Mouse (Mus musculus): ENCODE results near the gene Pdcd2. TPM values are rescaled to one million over a fixed set of nuclear protein-coding genes. Genes with fewer than 3 reads are reported as not detected.
A peak's percentile ranks its signal among the peaks of the same experiment; 100 is the strongest.

The Pdcd2 gene
- polyA plus RNA-seq, 1 experiment: 57.8 TPM

DNA sequence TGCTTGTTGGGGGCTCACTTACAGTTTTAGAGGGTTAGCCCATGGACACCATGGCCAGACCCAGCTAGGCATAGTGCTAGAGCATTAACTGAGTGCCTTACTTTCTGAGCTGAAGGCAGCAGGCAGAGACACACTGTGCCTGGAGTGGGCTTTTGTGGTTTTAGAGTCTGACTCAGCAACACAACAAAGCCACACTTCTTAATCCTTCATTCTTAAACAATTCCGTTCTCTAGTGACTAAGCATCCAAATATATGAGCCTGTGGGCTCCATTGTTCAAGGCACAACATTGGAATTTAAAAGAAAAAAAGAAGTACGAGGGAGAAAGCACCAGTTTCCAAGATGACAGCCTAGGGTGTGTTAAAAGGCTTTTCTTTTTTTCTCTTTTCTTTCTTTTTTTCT, 16.4 kb downstream of the Pdcd2 start:
- H3K4me3 ChIP-seq (ENCODE audit: control insufficient read depth, insufficient read depth, low read length): no peak overlapping the region
- H3K36me3 ChIP-seq (ENCODE audit: control insufficient read depth, insufficient read depth, low read length): peaks cover 88% of the 10 kb centered on the region
- no peaks in the 10 kb centered on the region for H3K4me1 ChIP-seq (replicated peaks; ENCODE audit: control insufficient read depth, insufficient read depth, low read length)
- DNase-seq: no peak
- no peaks in the 10 kb centered on the region for H3K27me3 ChIP-seq (ENCODE audit: control insufficient read depth, insufficient read depth, low read length)
- TF ChIP-seq POLR2A (IDR thresholded peaks at IDR 0.05; ENCODE audit: control insufficient read depth, extremely low read depth, insufficient read depth, low read length, poor library complexity): no peak
- TF ChIP-seq CTCF (IDR thresholded peaks at IDR 0.05; ENCODE audit: borderline replicate concordance, control insufficient read depth, extremely low read depth, insufficient read depth, low read length, poor library complexity): no peak
- 79% methylated on average over 2 of the region's 2 CpGs for WGBS
- H3K27ac ChIP-seq (ENCODE audit: control insufficient read depth, insufficient read depth, low read length): no peak overlapping the region

GRCm38 (mm10) chr17:15499656-15500394, 27.3 kb downstream of the Pdcd2 start, which contains the start of the genes Psmb1 and Tbp:
Gene Psmb1, minus strand, starts transcription at chr17:15499751.
Gene Tbp, plus strand, starts transcription at chr17:15499888.
- WGBS: under 1% methylated on average over 63 of the region's 63 CpGs
- peak; percentile 96 for DNase-seq
- no peak; the same call in 1 of the 2 replicates for TF ChIP-seq CTCF (IDR thresholded peaks at IDR 0.05; ENCODE audit: borderline replicate concordance, control insufficient read depth, extremely low read depth, insufficient read depth, low read length, poor library complexity)
- peak; percentile 67; the same call in 1 of the 2 replicates for TF ChIP-seq POLR2A (IDR thresholded peaks at IDR 0.05; ENCODE audit: control insufficient read depth, extremely low read depth, insufficient read depth, low read length, poor library complexity)
- Histone ChIP-seq H3K4me3 (ENCODE audit: control insufficient read depth, insufficient read depth, low read length) (peak within 1 kb of the TSS; percentile 78), H3K27me3 (ENCODE audit: control insufficient read depth, insufficient read depth, low read length) (no peaks in the 10 kb centered on the region), H3K27ac (ENCODE audit: control insufficient read depth, insufficient read depth, low read length) (peak within 1 kb of the TSS; percentile 73), H3K4me1 (replicated peaks; ENCODE audit: control insufficient read depth, insufficient read depth, low read length) (peaks cover 2% of the 10 kb centered on the region; the same call in 1 of the 2 replicates), H3K36me3 (ENCODE audit: control insufficient read depth, insufficient read depth, low read length) (peaks cover 17% of the 10 kb centered on the region)

- TF ChIP-seq CTCF (IDR thresholded peaks at IDR 0.05; ENCODE audit: borderline replicate concordance, control insufficient read depth, extremely low read depth, insufficient read depth, low read length, poor library complexity) (no peak), POLR2A (IDR thresholded peaks at IDR 0.05; ENCODE audit: control insufficient read depth, extremely low read depth, insufficient read depth, low read length, poor library complexity) (no peak)
- H3K27ac ChIP-seq (ENCODE audit: control insufficient read depth, insufficient read depth, low read length): no peak overlapping the region
- H3K36me3 ChIP-seq (ENCODE audit: control insufficient read depth, insufficient read depth, low read length): peaks cover 15% of the 10 kb centered on the region
- H3K4me3 ChIP-seq (ENCODE audit: control insufficient read depth, insufficient read depth, low read length): no peak overlapping the region
- 69% methylated on average over 7 of the region's 7 CpGs for WGBS
- no peak for DNase-seq
- H3K27me3 ChIP-seq (ENCODE audit: control insufficient read depth, insufficient read depth, low read length): no peaks in the 10 kb centered on the region
- H3K4me1 ChIP-seq (replicated peaks; ENCODE audit: control insufficient read depth, insufficient read depth, low read length): peaks cover 2% of the 10 kb centered on the region; the same call in 1 of the 2 replicates
These were observed 28.4 kb downstream of the Pdcd2 start for GRCm38 (mm10) chr17:15498753-15499113.

DNA sequence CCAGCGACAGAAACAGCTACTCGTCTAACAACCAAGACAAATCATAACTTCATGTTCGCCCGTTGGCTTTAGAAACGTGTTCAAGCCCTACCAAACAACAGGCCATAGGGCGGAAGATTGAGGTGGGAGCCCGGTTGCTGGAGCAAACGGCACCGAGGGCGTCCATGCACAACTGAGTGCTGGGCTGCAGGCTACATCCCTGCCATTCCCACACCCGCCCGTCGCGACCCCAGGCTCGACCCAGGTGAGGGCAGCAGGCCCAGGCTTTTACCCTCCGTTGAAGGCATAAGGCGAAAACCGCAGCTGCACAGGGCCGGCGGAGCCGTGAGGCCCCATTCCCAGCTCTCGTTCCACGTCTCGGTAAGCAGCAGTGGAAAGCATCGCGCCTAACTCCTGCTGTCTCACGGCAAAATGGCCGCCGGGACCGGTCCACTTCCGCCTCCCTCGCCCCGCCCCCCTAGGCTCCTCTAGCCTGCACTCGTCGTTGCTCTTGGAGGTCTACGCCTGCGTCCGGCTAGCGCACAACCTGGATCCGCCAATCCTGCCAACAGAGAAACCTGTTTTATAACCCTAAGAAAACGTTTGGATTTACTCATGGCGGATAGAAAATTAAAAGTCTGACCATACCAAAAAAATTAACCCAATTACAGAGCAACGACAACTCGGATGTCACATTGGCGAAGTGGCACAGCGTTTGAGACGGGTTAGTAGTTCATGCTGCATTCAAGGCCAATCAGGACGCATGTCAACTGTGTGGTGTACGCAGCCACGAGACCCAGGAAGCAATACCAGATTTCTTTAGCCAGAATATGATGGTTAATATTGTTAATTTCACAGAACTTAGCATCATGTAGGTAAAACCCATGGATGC, 29.0 kb downstream of the Pdcd2 start:
- Histone ChIP-seq H3K4me1 (replicated peaks; ENCODE audit: control insufficient read depth, insufficient read depth, low read length) (peaks cover 2% of the 10 kb centered on the region; the same call in 1 of the 2 replicates), H3K27me3 (ENCODE audit: control insufficient read depth, insufficient read depth, low read length) (no peaks in the 10 kb centered on the region), H3K4me3 (ENCODE audit: control insufficient read depth, insufficient read depth, low read length) (peak overlapping the region; percentile 90), H3K27ac (ENCODE audit: control insufficient read depth, insufficient read depth, low read length) (peak overlapping the region; percentile 65), H3K36me3 (ENCODE audit: control insufficient read depth, insufficient read depth, low read length) (peaks cover 18% of the 10 kb centered on the region)
- WGBS: 1% methylated on average over 50 of the region's 50 CpGs
- peak; percentile 94 for DNase-seq
- TF ChIP-seq POLR2A (IDR thresholded peaks at IDR 0.05; ENCODE audit: control insufficient read depth, extremely low read depth, insufficient read depth, low read length, poor library complexity): peak; percentile 82
- TF ChIP-seq CTCF (IDR thresholded peaks at IDR 0.05; ENCODE audit: borderline replicate concordance, control insufficient read depth, extremely low read depth, insufficient read depth, low read length, poor library complexity): no peak

DNA sequence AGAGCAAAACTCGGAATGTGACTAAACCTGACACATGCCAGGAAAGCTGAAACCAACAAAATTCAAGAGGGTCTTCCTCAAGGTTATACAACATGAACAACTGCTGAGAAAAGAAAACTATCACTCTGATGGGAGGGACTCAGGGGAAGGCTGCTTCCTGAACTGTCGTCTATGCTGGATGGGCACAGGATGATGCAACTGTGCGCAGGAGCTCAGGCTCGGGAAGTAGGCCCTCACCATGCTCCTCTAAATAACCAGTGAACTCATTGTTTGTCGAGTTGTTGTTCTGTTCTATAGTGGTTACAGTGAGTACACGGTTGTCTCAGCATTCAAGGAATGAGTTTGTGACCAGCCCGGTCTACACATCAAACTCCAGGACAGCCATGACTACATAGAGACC, 36.6 kb downstream of the Pdcd2 start:
- no peaks in the 10 kb centered on the region for H3K27me3 ChIP-seq (ENCODE audit: control insufficient read depth, insufficient read depth, low read length)
- TF ChIP-seq CTCF (IDR thresholded peaks at IDR 0.05; ENCODE audit: borderline replicate concordance, control insufficient read depth, extremely low read depth, insufficient read depth, low read length, poor library complexity): no peak
- no peak for TF ChIP-seq POLR2A (IDR thresholded peaks at IDR 0.05; ENCODE audit: control insufficient read depth, extremely low read depth, insufficient read depth, low read length, poor library complexity)
- H3K27ac ChIP-seq (ENCODE audit: control insufficient read depth, insufficient read depth, low read length): no peak overlapping the region
- peaks cover 56% of the 10 kb centered on the region for H3K36me3 ChIP-seq (ENCODE audit: control insufficient read depth, insufficient read depth, low read length)
- WGBS: 95% methylated on average over 7 of the region's 7 CpGs
- no peak for DNase-seq
- no peak overlapping the region for H3K4me3 ChIP-seq (ENCODE audit: control insufficient read depth, insufficient read depth, low read length)
- H3K4me1 ChIP-seq (replicated peaks; ENCODE audit: control insufficient read depth, insufficient read depth, low read length): no peaks in the 10 kb centered on the region

DNA sequence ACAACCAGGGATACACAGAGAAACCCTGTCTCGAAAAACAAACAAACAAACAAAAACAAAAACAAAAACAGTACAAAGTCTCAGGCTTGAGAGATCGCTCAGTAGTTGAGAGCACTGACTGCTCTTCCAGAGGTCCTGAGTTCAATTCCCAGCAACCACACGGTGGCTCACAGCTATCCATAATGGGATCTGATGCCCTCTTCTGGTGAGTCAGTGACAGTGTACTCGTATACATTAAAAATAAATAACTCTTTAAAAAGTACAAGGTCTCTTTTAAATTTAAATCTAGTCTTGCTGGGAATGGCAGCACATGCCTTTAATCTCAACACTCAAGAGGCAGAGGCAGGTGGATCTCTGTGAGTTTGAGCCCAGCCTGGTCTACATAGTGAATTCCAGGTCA, 54.4 kb downstream of the Pdcd2 start:
- no peaks in the 10 kb centered on the region for H3K4me1 ChIP-seq (replicated peaks; ENCODE audit: control insufficient read depth, insufficient read depth, low read length)
- no peak overlapping the region for H3K4me3 ChIP-seq (ENCODE audit: control insufficient read depth, insufficient read depth, low read length)
- 89% methylated on average over 4 of the region's 4 CpGs for WGBS
- H3K27ac ChIP-seq (ENCODE audit: control insufficient read depth, insufficient read depth, low read length): no peak overlapping the region
- no peak for DNase-seq
- no peak for TF ChIP-seq CTCF (IDR thresholded peaks at IDR 0.05; ENCODE audit: borderline replicate concordance, control insufficient read depth, extremely low read depth, insufficient read depth, low read length, poor library complexity)
- TF ChIP-seq POLR2A (IDR thresholded peaks at IDR 0.05; ENCODE audit: control insufficient read depth, extremely low read depth, insufficient read depth, low read length, poor library complexity): no peak
- H3K36me3 ChIP-seq (ENCODE audit: control insufficient read depth, insufficient read depth, low read length): peaks cover 66% of the 10 kb centered on the region
- no peaks in the 10 kb centered on the region for H3K27me3 ChIP-seq (ENCODE audit: control insufficient read depth, insufficient read depth, low read length)

Other genes starting within 250 kb of the Pdcd2 start
- gene Dll1, start 150.4 kb downstream of the Pdcd2 start, polyA plus RNA-seq (2012; rRNA removed): 5.8 and 9.8 TPM in 2 replicates
- gene Fam120b, start 131.1 kb downstream of the Pdcd2 start, polyA plus RNA-seq (2012; rRNA removed): 13.0 and 13.2 TPM in 2 replicates
- gene Psmb1, start 27.6 kb downstream of the Pdcd2 start, polyA plus RNA-seq (2012; rRNA removed): 139 and 164 TPM in 2 replicates
- 114 and 128 TPM in 2 replicates for gene Tbp, start 27.4 kb downstream of the Pdcd2 start, polyA plus RNA-seq (2012; rRNA removed)
- gene Prdm9, start 37.1 kb upstream of the Pdcd2 start, polyA plus RNA-seq (2012; rRNA removed): 1.4 and 1.7 TPM in 2 replicates
- 30.4 and 60.7 TPM in 2 replicates for gene Chd1, start 177.7 kb upstream of the Pdcd2 start, polyA plus RNA-seq (2012; rRNA removed)

Data from thymus, adult 2 months (tissue).